Mouse (Mus musculus) heart, adult 2 months (tissue): ENCODE results near the gene Hlf. TPM values are rescaled to one million over a fixed set of nuclear protein-coding genes. Genes with fewer than 3 reads are reported as not detected.

Experiments used
- DNase-seq, 2 experiments: peaks; one replicate each; pipeline ENCODE4 v3.0.0; 2021
- H3K27ac ChIP-seq: fragments of 200-600 bp; 2 replicates; pipeline ENCODE4 v1.8.1; 2022
- H3K27me3 ChIP-seq: fragments of 200-500 bp; 2 replicates; pipeline ENCODE4 v1.6.1; 2012; ENCODE audit warnings: mild to moderate bottlenecking, low read length, inconsistent platforms, mixed read lengths; ENCODE audit not compliant: control insufficient read depth, insufficient read depth
- H3K36me3 ChIP-seq: fragments of 200-500 bp; 2 replicates; pipeline ENCODE4 v1.6.1; 2012; ENCODE audit warnings: low read length, inconsistent platforms; ENCODE audit not compliant: control insufficient read depth, insufficient read depth
- H3K4me1 ChIP-seq: fragments of 200-500 bp; 2 replicates; pipeline ENCODE4 v1.6.1; 2011; ENCODE audit warnings: low read length; ENCODE audit not compliant: control insufficient read depth, insufficient read depth
- H3K4me3 ChIP-seq: fragments of 200-600 bp; 2 replicates; pipeline ENCODE4 v1.8.1; 2022
- H3K79me2 ChIP-seq: fragments of 200-500 bp; replicated peaks from 2 replicates; pipeline ENCODE4 v1.6.1; 2012; ENCODE audit warnings: mild to moderate bottlenecking, inconsistent platforms, low read length, moderate library complexity, mixed read lengths; ENCODE audit not compliant: control insufficient read depth, insufficient read depth
- H3K9ac ChIP-seq: fragments of 200-500 bp; 2 replicates; pipeline ENCODE4 v1.6.1; 2012; ENCODE audit warnings: low read depth, mild to moderate bottlenecking, control low read depth, inconsistent platforms, low read length, mixed read lengths
- CTCF ChIP-seq: fragments of 200-600 bp; IDR thresholded peaks from 2 replicates; pipeline ENCODE4 v1.8.1; 2022; ENCODE audit warnings: antibody characterized with exemption, mild to moderate bottlenecking, moderate library complexity
- EP300 ChIP-seq: fragments of 200-500 bp; IDR thresholded peaks from 2 replicates; pipeline ENCODE4 v1.6.1; 2011; ENCODE audit warnings: low read depth, low read length, control low read depth; ENCODE audit not compliant: insufficient read depth
- POLR2A ChIP-seq: fragments of 200-500 bp; IDR thresholded peaks from 2 replicates; pipeline ENCODE4 v1.6.1; 2011; ENCODE audit warnings: mild to moderate bottlenecking, low read depth, low read length, control low read depth; ENCODE audit not compliant: insufficient read depth
- WGBS: fragments of 180-500 bp; shearing (Covaris S2); methylation state at CpG from one replicate; pipeline ENCODE4 v1.1.7; 2018; 5-methylcytosine and 5-hydroxymethylcytosine counted together
- intact Hi-C: fragments of 180-260 bp; cut with DNase I; formaldehyde crosslinking; loops from one replicate; pipeline ENCODE4 v1.15.1; 2025
- polyA plus RNA-seq: library from polyadenylated mRNA; depleted of rRNA; stranded (reverse); fragments of >200 nt; gene quantifications from 2 replicates; pipeline ENCODE4 v1.2.3, GENCODE M21; 2012
- total RNA-seq, 2 experiments: library from RNA; stranded (reverse); gene quantifications; 2 replicates each; pipeline ENCODE4 v1.2.3; 2021

Gene Hlf
- total and polyA plus RNA-seq, 3 experiments: 11.0 to 18.2 (median 14.0) TPM

DNA sequence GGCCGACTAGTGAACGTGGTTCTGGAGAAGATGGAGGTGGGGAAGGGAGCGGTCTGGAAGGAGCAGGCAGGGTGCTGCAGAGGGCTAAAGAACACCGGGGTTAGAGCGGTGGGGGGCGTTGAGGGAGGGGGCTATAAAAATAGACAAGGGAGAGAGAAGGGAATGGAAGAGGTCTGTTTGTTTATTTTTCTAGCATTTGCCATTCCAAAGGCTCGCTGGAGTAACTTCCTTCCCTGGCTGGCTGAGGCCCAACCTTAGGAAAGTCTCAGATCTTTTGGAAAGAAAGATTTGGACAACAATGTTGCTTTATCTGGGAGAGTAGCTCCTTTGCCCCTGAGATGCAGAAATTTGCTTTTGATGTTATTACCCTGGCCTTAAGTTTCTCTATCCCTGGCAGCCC, 21.6 kb downstream of the Hlf start:
- WGBS: 25% methylated on average over 7 of the region's 7 CpGs
- Histone ChIP-seq H3K9ac (peak overlapping the region; percentile 50), H3K4me1 (peaks cover 27% of the 10 kb centered on the region), H3K4me3 (peak overlapping the region; percentile 1; the same call in 1 of the 2 replicates), H3K27ac (peak overlapping the region; percentile 85), H3K36me3 (peaks cover 13% of the 10 kb centered on the region), H3K79me2 (no peaks in the 10 kb centered on the region), H3K27me3 (no peaks in the 10 kb centered on the region)
- TF ChIP-seq EP300: no peak
- TF ChIP-seq POLR2A: no peak
- intact Hi-C loops: loop anchor here (1.0 to 10.0 kb wide), 3 partner anchors 14 to 246 kb away; partner anchors contain the start of gene Hlf
- DNase-seq: peak in 1 of 2 experiments; percentile 55

DNA sequence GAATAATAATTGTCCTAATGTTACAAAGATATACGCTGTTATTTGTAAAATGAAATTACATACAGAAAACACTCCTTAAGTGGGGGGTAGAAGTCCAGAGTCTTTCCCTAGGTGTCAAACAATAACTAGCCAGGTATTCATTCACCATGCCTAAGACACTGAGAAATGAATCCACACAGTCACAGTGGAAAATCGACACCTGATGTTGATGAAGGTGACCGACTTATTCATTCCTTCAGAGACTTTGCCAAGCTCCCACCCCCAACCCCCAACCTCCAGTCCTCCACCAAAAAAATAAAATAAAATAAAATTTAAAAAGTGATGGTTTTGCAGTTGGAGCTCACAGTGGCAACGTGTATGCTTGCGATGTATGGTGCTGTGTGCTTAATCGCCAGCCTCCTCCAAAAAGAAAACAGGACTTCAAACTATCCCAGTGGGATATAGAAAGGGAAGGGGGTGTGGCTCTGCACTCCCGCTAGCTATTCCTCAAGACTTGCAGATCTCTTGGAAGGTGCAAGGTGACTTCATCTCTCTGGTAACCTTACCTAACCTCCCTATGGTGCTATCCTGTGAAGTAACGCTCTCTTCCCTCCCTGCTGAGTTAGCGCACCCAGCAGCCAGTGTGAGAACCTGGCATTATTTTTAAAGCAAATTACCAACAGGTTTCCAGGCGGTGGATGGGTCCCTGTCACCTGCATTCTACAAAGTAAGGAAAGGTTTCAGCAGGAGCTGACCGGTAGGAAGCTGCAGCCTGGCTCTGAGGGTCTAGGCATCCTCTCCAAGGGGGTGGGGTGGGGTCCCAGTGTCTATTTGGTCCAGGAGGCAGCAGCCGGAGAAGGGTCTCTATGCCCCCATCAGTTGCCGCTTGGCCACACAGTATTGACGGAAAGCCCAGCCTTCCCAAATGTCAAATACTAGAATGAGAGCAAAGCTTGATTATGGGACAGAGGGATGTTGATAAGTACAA, 22.5 kb downstream of the Hlf start:
- intact Hi-C loops: loop anchor here (2.0 to 10.0 kb wide), 2 partner anchors 15 to 247 kb away; no protein-coding TSS in a partner anchor
- Histone ChIP-seq H3K4me1 (peaks cover 28% of the 10 kb centered on the region), H3K27ac (peak overlapping the region; percentile 85), H3K36me3 (peaks cover 13% of the 10 kb centered on the region), H3K4me3 (no peak overlapping the region), H3K9ac (no peak overlapping the region), H3K27me3 (no peaks in the 10 kb centered on the region), H3K79me2 (no peaks in the 10 kb centered on the region)
- 80% methylated on average over 14 of the region's 14 CpGs for WGBS
- TF ChIP-seq EP300 (no peak), POLR2A (no peak), CTCF (no peak)
- DNase-seq: no peak

GRCm38 (mm10) chr11:90364865-90365264, 25.8 kb downstream of the Hlf start:
- H3K27ac ChIP-seq: peak overlapping the region; percentile 36
- H3K4me3 ChIP-seq: no peak overlapping the region
- no peaks in the 10 kb centered on the region for H3K79me2 ChIP-seq
- 55% methylated on average over 7 of the region's 7 CpGs for WGBS
- peak overlapping the region; percentile 10; the same call in 1 of the 2 replicates for H3K9ac ChIP-seq
- TF ChIP-seq EP300 (0 out of 2 replicates have a peak, but pooled peaks have one; percentile 36), POLR2A (no peak)
- H3K4me1 ChIP-seq: peaks cover 15% of the 10 kb centered on the region
- no peaks in the 10 kb centered on the region for H3K27me3 ChIP-seq
- intact Hi-C loops: loop anchor here (10.0 kb wide), 1 partner anchor 250 kb away; no protein-coding TSS in a partner anchor
- DNase-seq: peak; percentile 33 to 37
- peaks cover 7% of the 10 kb centered on the region for H3K36me3 ChIP-seq

- Histone ChIP-seq H3K36me3 (peaks cover 6% of the 10 kb centered on the region; the same call in 1 of the 2 replicates), H3K9ac (no peak overlapping the region), H3K4me3 (no peak overlapping the region), H3K27me3 (no peaks in the 10 kb centered on the region), H3K27ac (no peak overlapping the region), H3K79me2 (no peaks in the 10 kb centered on the region), H3K4me1 (peaks cover 10% of the 10 kb centered on the region)
- intact Hi-C loops: loop anchor here (2.0 to 10.0 kb wide), 2 partner anchors 55 to 251 kb away; no protein-coding TSS in a partner anchor
- TF ChIP-seq EP300: no peak
- no peak for TF ChIP-seq POLR2A
- no peak for TF ChIP-seq CTCF
- DNase-seq: no peak
- WGBS: 84% methylated on average over 10 of the region's 10 CpGs
Observed at GRCm38 (mm10) chr11:90363821-90364497, 26.7 kb downstream of the Hlf start.

DNA sequence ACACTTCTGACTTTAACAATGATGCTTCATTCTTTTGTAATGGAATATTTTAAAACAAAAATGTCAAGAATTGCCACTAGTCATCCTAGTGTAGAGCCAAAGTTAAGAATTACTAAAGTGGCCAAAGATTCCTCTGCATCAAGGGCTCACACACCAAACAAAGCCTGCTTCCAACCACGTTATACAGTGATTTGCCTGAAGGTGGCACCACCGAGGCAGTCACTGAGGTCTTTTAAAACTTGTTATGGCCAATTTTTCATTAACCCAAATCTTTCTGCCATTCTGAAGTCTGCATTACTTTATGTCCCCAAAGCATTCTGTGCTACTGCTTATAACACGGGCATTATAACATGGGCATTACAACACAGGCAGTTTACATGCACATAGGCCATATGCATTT, 27.3 kb downstream of the Hlf start:
- intact Hi-C loops: loop anchor here (2.0 to 10.0 kb wide), 2 partner anchors 55 to 251 kb away; no protein-coding TSS in a partner anchor
- TF ChIP-seq CTCF: peak; percentile 91
- TF ChIP-seq EP300: 0 out of 2 replicates have a peak, but pooled peaks have one; percentile 61
- no peak for TF ChIP-seq POLR2A
- no peaks in the 10 kb centered on the region for H3K79me2 ChIP-seq
- no peak overlapping the region for H3K9ac ChIP-seq
- no peak overlapping the region for H3K4me3 ChIP-seq
- 30% methylated on average over 3 of the region's 3 CpGs for WGBS
- H3K27me3 ChIP-seq: no peaks in the 10 kb centered on the region
- peak; percentile 53 to 62 for DNase-seq
- peaks cover 1% of the 10 kb centered on the region; the same call in 1 of the 2 replicates for H3K36me3 ChIP-seq
- H3K27ac ChIP-seq: no peak overlapping the region
- H3K4me1 ChIP-seq: peaks cover 8% of the 10 kb centered on the region
